Mouse (Mus musculus) spleen, embryonic (tissue): Measurements from ENCODE around the gene Ssh2.
"Not testable (repeated sequence)": the region's sequence is repeated elsewhere in the genome, so short reads cannot be mapped to it uniquely, and the experiment has no call there.

Source experiments
- CTCF ChIA-PET: fragments of 350-600 bp; sonication (Branson Sonifier 250); formaldehyde crosslinking; loops from one replicate; lab custom pipeline; 2022; lab: Charles Lee

Ssh2 gene

DNA sequence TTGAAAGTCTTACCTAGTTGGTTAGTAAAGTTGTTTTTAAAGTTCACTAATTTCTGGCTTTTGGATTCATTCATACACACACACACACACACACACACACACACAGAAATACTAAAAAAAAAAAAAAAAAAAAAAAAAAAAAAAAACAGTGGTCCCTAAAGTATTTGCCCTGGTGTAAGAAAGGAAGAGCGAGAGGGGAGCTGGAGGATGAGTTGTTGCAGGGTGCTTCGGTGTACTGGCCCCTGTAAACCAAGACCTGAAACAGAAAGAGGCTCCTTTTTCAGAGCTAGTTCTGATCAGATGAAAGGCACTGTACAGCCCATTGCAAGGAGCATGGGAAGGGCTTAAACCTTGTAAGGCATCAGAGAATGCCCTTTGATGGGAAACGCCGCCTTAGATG is 131.2 kb downstream of the Ssh2 start:
- CTCF ChIA-PET: no interaction called here

DNA sequence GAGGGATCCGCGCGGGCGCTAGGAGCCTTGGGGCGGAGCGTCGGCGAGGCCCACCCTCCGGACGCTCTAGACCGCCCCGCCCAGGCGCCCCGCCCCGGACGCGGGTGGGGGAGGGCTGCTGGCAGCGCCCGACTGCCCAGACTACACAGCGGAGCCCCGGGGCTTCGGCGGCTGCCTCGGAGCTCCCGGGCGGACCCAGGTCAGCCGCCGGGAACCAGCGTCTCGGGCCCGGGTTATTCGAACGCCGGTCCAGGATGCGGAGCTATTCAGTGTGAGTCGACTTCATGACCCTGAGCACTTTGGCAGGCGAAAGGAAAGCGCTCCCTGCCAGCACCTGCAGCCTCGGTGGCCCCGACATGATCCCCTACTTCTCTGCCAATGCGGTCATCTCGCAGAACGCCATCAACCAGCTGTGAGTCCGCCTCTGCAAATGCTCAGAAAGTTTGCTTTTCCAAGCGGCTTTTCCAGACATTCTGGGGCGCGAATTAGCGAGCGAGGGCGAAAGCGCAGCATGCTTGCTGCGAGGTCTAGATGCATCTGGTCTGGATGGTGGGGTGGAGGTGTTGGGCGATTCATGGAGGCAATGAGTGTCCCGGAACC is 132.2 kb downstream of the Ssh2 start:
- CTCF ChIA-PET: interaction anchor here (0.7 to 1.1 kb wide), 2 partner anchors 23 to 38 kb away, joined by 3 read pairs; no protein-coding TSS in a partner anchor

DNA sequence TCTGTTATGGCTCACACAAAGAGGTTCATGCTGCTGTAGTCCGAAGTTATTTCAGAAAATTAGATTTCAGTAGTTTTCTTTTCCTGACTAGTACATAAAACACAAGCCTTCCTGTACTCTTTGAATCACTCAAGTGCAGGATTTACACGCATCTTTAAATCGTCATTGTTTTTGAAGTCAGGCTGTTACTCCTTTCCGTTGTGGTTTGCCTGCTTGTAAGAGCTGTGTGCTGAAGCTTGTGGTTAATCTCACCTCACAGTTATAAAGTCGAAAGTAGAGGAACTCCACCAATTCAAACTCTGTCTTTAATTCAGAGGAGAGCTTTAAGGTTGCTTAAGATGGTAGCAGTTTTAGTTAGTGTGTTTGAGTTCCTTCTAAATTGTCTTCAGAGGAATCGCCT is 132.9 kb downstream of the Ssh2 start:
- CTCF ChIA-PET: no interaction called here

DNA sequence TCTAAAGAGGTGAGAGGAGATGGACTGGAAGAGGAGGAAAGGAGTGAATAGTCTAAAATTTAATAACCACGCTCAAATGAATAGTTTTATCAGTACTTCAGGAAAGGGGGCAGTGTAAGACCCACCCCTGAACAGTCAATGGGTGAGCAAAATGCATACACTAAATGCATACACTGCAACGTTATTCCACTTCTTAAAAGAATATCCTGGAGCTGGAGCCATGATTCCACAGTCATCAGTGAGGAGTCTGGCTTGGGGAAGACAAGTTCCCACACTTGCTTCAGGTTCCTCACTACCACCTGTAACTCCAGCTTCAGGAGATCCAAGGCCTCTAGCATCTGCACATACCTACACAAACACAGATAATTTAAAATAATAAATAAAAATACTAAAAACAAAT is 133.6 kb downstream of the Ssh2 start:
- CTCF ChIA-PET: no interaction called here

DNA sequence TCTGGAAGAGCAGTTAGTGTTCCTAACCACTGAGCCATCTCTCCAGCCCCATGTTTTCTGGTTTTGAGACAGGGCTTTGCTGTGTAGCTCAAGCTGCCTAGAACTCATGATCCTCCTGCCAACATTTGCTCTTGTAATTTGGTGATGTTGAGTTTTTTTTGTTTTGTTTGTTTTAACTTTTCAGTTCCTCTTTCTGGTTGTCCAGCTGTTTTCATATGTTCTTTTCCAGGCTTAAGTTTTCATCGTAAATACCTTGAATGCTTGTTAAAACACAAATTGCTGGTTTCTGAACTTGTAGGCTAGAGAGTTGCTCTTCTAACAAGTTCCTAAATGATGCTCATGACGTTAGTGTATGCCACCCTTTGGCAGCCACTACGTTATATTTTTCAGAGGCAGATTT is 139.0 kb downstream of the Ssh2 start:
- CTCF ChIA-PET: interaction anchor here (0.8 kb wide), 1 partner anchor 222 kb away, joined by 3 read pairs; no protein-coding TSS in a partner anchor

DNA sequence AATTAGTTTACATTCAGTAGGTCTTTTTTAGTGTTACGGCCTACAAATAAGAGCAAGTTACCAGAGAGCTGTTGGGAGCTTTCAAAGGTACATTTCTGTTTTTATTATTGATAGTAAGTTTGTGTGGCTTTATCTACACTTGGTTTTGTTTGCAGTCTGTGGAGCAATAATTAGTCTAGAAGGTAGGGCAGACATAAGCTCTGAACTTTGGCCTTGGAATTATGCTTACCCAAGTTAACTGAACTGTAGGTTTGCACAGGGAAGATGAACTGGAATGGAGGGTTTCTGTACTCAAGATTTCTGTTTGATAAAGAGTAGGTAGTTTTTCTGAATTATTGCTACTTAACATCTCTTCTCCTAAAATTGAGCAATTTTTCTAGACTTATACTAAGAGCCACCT is 141.8 kb downstream of the Ssh2 start:
- CTCF ChIA-PET: interaction anchor here (0.6 kb wide), 1 partner anchor 856 kb away, joined by 3 read pairs; no protein-coding TSS in a partner anchor

DNA sequence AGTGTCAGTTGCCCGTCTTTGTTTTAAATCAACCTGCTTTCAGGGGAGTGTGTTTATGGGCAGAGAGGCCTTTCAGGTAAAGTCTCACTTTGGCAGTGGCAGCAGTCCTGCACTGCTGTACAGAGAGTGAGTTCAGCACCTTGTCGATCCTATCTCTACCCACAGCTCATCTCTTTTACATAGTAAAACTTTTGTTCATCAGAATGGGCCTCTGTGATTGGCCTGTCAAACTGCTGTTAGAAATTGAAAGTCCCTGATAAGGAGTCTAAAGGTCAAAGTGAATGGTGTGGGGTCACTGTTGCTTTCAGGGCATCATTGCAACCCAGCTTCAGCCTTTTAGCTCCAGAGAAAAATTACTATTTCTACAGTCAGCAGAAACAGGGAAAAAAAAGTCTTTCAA is 147.4 kb downstream of the Ssh2 start:
- CTCF ChIA-PET: interaction anchor here (0.6 to 0.7 kb wide), 3 partner anchors 9 to 1042 kb away, joined by 3 to 12 read pairs (median 5); no protein-coding TSS in a partner anchor

DNA sequence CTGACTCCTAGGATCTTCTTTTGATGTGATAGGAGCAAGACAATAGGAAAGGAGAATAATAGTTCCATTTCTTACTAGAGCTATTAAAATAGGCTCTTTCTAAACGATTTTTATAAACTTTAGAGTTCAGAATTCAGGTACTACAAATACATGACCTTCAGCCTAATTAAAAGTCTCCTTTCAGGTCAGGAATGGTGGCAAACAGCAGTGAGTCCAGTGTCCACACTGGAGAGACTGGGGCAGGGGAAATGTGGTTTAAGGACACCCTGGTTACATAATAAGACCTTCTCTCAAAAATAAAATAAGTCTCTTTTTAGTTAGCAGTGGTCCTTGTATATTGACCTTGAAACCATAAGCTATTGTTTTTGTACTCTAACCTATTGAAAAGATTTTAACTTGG is 148.3 kb downstream of the Ssh2 start:
- CTCF ChIA-PET: no interaction called here

DNA sequence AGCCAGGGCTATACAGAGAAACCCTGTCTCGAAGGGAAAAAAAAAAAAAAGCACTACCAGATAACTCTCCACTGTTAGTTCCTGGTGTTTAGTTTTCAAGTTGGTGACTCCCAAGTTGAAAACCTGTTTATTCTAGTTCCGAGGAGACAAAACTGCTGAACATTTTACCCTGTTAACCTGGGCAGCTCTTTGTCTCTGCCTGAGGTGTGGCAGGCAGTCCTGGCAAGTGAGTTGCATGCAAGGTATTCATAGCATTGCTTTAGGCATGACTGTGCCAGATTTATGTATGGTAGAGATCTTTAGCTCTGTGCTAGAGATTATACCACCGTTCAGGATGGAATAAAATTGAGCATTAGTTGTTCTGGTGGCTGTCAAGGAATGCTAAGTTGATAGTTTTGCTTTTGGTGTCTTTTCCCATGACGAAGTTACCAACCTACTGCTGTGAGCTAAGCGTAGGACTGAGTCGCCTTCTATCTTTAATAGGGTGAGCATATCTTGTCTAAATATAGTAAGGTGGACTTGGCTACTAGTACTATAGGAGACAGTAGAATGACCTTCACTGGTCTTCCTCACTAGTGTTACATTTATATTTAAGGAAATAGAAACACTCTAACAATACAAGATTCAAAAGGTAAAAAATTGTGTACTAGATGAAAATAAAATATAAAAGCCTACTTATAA is 149.8 kb downstream of the Ssh2 start:
- CTCF ChIA-PET: interaction anchor here (0.5 to 0.8 kb wide), 2 partner anchors 57 to 81 kb away, joined by 4 to 6 read pairs; no protein-coding TSS in a partner anchor

DNA sequence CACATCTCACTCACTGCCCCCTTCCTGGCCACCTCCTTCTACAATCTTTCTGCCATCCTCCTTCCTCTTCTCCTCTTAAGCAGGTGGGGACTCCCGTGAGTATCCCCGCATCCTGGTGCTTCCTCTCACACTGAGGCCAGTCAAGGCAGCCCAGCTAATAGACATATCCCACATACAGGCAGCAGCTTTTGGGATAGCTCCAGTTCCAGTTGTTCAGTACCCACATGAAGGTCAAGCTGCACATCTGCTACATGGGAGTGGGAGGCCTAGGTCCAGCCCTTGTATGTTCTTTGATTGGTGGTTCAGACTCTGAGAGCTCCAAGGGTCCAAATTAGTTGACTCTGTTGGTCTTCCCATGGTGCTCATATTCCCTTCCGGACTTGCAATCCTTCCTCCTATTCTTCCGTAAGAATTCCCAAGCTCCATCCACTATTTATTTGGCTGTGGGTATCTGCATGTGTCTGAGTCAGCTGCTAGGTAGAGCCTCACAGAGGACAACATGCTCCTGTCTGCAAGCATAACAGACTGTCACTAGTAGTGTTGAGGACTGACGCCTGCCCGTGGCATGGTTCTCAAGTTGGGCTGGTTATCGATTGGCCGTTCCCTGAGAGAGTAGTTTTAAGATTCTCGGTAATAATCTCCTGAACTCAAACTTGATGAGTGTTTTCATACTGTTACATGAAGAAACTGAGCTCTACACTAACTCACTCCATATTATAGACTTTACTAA is 151.6 kb downstream of the Ssh2 start:
- CTCF ChIA-PET: no interaction called here

DNA sequence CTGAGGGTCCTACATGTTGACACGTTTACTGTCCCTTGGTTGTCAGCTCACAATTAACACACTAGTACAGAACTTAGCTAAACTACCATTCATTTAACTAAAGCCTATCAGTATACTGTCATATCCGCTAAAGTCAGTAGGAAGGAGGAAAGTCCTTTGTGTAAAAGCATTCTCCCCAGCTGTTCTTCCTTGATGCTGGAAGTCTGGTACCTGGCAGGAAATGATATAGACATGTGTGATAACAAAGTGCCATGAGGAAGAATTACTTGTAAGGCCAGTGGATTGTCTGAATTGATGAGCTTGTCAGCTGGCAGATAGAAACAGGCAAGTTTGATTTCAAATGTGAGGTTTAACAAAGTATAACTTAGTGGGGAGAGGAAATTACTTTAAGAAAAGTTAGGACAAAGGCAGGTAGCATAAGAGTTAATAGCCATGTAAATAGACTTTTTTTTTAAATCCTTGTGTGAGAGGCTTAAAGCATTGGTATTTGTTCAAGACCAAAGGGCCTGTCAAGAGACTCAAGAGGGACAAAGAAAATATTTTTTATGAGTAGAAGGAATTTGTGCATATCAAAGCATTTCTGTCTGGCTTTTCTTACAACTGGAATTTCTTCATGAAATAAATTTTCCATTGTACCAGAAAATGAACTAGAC is 153.2 kb downstream of the Ssh2 start:
- CTCF ChIA-PET: interaction anchor here (0.6 kb wide), 1 partner anchor 28 kb away, joined by 8 read pairs; no protein-coding TSS in a partner anchor

DNA sequence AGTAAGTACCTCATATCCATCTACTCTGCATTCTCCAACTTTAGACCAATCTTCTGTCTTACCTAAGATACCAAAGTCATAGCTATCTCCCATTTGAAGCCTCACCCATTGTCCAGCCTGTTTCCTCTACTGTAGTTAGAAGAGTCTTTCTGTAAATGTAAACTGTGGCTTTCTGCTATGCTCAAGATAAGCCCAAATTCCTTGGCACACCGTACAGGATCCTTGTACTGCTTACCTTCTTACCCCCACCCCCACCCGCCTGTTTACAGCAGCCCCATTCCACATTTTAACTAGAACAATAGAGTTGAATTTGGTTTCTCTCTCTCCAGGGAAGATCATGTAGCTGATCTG is 153.7 kb downstream of the Ssh2 start:
- CTCF ChIA-PET: interaction anchor here (0.6 to 0.7 kb wide), 2 partner anchors 28 to 120 kb away, joined by 8 to 11 read pairs; no protein-coding TSS in a partner anchor

DNA sequence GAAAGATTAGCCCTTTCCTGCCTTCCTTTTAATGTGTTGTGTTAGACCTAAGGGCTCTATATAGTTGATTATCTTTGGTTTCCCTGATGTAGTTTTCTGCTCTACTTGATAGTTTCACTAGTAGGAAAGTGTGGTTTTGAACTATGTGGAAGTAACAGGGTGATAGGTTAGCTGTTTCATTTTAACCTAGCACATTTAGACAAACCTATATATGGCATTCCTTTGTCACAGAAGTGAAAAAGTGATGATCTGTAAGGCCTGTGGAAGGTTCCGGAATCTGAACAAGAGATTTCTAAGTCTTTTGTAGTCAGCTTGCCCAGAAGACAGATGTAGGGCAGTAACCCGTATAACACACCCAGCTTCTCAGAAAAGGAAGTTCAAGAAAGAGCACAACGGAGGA is 155.0 kb downstream of the Ssh2 start:
- CTCF ChIA-PET: interaction anchor here (1.0 kb wide), 1 partner anchor 23 kb away, joined by 3 read pairs; no protein-coding TSS in a partner anchor

DNA sequence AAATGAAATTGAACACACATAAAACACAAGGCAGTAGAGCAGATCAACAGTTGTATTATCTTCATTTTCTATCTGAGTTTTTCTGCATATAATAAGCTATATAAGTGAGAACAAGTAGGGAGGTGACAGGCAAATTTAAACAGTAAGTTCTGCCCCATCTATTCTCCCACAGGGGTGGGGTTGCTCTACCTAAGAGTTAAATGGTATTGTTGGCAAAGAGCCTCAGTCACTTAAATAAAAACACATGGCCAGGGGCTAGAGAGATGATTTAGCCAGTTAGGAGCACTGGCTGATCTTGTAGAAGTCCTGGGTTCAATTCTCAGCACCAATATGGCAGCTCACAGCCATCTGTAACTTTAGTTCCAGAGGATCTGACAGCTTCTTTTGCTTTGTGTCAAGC is 155.6 kb downstream of the Ssh2 start:
- CTCF ChIA-PET: interaction anchor here (1.0 kb wide), 1 partner anchor 24 kb away, joined by 3 read pairs; no protein-coding TSS in a partner anchor

DNA sequence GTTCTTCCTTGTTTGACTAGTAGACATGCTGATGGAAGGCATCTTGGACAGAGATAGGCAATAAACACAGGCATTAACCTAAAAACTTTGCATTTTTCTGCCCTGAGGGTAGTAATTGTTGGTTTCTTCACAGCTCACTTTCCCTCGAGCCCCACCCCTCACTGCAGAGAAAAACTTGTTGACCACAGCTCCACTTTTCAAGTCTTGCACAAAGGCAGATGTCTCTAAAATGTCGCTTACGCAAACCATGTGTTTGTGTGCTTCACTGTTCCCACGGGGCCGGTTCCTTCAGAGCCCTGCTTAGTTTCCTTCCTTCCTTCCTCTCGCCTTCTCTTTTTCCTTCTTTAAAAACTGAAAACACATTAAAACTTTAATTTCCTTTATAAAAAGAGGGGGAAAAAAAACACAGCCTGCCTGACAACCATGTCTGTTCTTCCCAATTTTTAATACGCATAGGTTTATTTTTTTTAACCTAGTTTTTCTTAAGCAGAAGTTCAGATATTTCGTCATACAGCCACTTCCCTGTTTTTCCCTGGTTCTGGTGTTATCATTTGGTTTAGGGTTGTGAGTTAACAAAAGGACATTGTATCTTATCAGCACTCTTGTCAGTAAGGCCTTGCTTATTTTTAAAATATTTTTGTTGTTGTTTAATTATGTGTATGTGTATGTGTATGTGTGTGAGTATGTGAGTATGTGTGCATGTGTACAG is 156.3 kb downstream of the Ssh2 start:
- CTCF ChIA-PET: interaction anchor here (0.6 to 1.0 kb wide), 3 partner anchors 9 to 24 kb away, joined by 3 to 12 read pairs (median 3); no protein-coding TSS in a partner anchor

DNA sequence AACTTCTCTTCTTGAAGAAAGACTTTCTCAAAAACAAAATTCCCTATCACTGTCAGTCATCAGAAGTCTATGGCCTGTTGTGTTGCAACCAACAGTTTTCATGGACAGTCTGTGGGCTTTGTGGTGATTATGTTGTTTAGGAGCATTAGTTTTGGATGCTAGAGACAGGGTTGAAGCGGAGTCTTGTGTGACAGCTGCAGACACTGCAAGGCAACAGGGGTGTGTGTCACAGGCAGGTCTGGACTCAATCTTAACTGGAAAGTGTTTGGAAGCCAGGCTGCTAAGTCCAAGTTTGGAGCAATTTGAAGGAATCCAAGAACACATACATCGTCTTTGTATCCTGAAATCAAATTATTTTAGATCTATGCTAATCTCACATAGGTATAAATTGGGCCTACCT is 162.5 kb downstream of the Ssh2 start:
- CTCF ChIA-PET: no interaction called here

DNA sequence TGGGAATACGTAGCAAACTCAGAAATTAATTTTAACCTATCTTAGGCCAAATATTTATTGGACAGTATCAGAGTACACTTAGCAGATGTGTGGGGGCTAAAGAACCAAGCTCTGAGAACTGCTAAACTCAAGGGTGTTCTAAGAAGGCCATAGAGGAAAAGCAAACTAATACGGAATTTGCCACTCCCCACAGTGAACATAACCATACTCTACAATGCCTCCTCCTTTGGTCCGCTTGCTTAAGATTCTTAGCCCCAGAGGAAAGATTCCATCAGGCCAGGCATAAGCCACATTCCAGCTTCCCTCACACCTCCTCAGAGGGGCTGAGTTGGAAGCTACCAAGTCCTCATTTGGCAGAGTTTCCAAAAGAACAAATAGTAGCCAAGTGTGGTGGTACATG is 165.1 kb downstream of the Ssh2 start:
- CTCF ChIA-PET: no interaction called here

DNA sequence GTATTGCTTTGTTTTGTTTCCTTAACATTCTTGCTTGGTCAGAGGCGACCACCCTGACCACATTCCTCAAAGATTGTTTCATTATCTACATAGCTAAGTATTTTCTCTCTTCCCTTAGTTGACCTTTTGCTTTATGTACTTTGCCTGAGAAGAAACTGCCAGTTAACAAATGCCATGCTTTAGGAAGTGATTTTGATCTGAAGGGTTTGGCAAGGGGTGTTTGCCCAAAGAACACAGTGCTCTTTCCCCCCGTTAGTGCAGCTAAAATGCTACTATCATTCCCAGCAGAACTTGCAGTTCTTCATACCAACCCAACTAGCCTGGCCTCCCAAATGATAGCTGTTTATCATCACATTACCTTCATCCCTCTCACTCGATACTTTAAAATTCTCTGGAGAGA is 168.1 kb downstream of the Ssh2 start:
- CTCF ChIA-PET: interaction anchor here (0.7 kb wide), 1 partner anchor 27 kb away, joined by 3 read pairs; no protein-coding TSS in a partner anchor

DNA sequence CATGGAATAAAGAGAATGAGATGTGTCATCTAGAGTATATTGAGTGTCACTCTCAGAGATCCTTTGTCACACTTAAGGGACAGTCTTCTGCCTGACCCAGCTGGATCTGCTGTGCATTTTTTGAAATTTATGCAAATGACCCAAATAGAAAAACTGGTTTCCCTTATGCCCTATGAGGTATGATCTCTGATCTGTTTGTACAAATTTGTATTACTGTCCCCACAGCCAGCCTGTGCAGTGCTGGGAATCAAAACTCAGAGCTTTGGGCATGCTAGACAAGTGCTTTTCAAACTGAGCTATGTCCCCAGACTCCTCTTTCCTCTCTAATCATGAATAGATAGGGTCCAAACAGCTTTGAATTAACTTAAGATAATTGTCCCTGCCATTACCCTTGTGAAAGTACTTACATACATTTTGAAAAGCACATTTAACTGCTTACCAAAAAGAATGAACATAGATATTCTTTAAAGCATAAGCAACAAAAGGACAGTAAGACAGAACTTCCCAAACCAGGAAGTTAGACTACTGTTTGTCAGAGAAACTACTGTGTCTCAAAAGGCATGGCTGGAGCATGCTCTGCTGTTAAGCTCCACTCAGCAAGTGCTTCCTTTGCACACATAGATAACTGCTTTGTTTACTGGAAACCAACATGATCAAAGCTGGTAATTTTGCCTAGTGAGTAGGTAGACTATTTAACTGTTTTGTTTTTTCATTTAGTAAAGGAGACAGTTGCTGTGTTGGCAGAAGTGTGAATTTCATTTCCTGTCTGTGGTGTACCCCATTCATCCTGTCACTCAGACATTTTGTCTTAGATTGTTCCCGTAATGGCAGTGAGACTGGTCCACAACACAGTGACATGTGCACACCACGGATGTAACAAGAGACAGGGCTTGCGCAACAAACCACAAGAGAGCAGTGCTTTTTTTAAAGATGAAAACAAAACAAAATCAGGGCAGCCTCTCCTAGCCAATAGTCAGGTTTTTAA is 169.9 kb downstream of the Ssh2 start:
- CTCF ChIA-PET: interaction anchor here (0.7 kb wide), 1 partner anchor 38 kb away, joined by 3 read pairs; no protein-coding TSS in a partner anchor

DNA sequence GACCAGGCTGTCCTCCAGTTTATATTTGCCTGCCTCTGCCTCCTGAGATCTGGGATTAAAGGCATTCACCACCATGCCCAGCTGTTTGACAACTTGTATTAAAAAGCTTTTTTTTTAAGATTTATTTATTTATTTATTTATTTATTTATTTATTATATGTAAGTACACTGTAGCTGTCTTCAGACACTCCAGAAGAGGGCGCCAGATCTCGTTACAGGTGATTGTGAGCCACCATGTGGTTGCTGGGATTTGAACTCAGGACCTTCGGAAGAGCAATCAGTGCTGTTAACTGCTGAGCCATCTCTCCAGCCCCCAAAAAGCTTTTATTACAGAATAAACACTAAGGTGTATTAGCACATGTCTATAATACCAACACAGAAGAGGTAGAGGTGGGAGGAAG is 172.1 kb downstream of the Ssh2 start:
- CTCF ChIA-PET: not testable (repeated sequence)
